Mouse (Mus musculus) neural tube, embryonic 12.5 days (tissue): ENCODE data around the gene Ppm1e. TPM values are rescaled to one million over a fixed set of nuclear protein-coding genes. Genes with fewer than 3 reads are reported as not detected.
A peak's percentile ranks its signal among the peaks of the same experiment; 100 is the strongest.

Experiments
- ATAC-seq: fragments of 200-750 bp; cut with Nextera tagmentation; 2 replicates; pipeline ENCODE4 v1.8.0; 2017; ENCODE audit warnings: low read depth, mild to moderate bottlenecking, moderate TSS enrichment, moderate library complexity; ENCODE audit not compliant: low FRiP score
- H3K27ac ChIP-seq: fragments of 300-500 bp; sonication (generic); 2 replicates; pipeline ENCODE4 v1.5.1; 2016
- H3K27me3 ChIP-seq: fragments of 300-500 bp; sonication (generic); replicated peaks from 2 replicates; pipeline ENCODE4 v1.6.1; 2016; ENCODE audit warnings: mild to moderate bottlenecking
- H3K36me3 ChIP-seq: fragments of 300-500 bp; sonication (generic); 2 replicates; pipeline ENCODE4 v1.6.1; 2016; ENCODE audit warnings: mild to moderate bottlenecking
- H3K4me1 ChIP-seq: fragments of 300-500 bp; sonication (generic); 2 replicates; pipeline ENCODE4 v1.6.1; 2016
- H3K4me2 ChIP-seq: fragments of 300-500 bp; sonication (generic); replicated peaks from 2 replicates; pipeline ENCODE4 v1.6.1; 2016; ENCODE audit warnings: mild to moderate bottlenecking
- H3K4me3 ChIP-seq: fragments of 300-500 bp; sonication (generic); 2 replicates; pipeline ENCODE4 v1.5.1; 2016
- H3K9ac ChIP-seq: fragments of 300-500 bp; sonication (generic); 2 replicates; pipeline ENCODE4 v1.6.1; 2016; ENCODE audit warnings: mild to moderate bottlenecking
- H3K9me3 ChIP-seq: fragments of 300-500 bp; sonication (generic); 2 replicates; pipeline ENCODE4 v1.6.1; 2016; ENCODE audit warnings: mild to moderate bottlenecking
- WGBS: fragments of 180-500 bp; shearing (Covaris S2); methylation state at CpG from one replicate; pipeline ENCODE4 v1.1.7; 2016; 5-methylcytosine and 5-hydroxymethylcytosine counted together
- polyA plus RNA-seq: library from polyadenylated mRNA; unstranded; fragments of >200 nt; fragmentation: Nextera tagmentation; extraction: Ambion mirVana; gene quantifications from 2 replicates; pipeline ENCODE4 v1.2.1, GENCODE M21; 2016

The Ppm1e gene
- polyA plus RNA-seq, 1 experiment from 2014 or later: 24.9 TPM

DNA sequence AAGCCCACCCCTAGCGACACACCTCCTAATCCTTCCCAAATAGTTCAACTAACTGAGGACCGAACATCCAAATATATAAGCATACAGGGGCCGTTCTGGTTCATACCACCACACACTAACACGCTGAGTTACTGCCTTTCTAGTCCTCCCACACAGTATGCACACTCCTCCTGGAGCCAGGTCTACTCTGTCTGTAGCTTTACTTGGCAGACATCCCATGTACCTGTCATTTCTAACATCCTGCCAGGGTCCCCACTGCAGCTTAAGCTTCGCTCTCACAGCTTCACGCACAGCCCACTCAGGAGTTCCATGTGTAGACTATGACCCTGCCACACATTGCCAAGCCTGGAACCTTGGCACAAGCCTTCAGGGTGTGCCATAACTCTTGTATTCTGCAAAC is 62.4 kb downstream of the Ppm1e start:
- 94% methylated on average over 6 of the region's 6 CpGs for WGBS
- no peak overlapping the region for H3K27ac ChIP-seq
- no peak for ATAC-seq
- H3K4me3 ChIP-seq: no peak overlapping the region
- H3K4me1 ChIP-seq: no peaks in the 10 kb centered on the region
- no peaks in the 10 kb centered on the region for H3K9me3 ChIP-seq
- no peaks in the 10 kb centered on the region for H3K27me3 ChIP-seq
- H3K4me2 ChIP-seq: no peak overlapping the region
- H3K36me3 ChIP-seq: no peaks in the 10 kb centered on the region
- no peak overlapping the region for H3K9ac ChIP-seq

DNA sequence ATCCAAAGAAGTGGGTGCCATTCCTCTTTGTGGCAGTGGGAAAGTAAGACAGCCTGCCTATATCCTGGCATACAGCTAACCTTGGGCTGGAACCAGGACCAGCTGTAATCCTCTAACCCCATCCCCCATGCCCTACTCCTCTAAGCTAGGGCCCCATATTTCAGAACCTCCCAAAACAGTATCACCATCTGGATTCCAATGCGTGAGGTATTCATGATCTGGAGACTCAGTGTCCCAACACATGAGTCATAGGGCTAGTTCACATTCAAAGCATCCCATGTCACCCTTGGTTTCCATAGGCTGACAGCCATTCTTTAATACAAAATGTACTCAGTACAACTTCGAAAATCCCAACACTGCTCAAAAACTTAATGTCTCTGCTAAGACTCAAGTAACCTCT is 63.2 kb downstream of the Ppm1e start:
- 93% methylated on average over 2 of the region's 2 CpGs for WGBS
- H3K36me3 ChIP-seq: no peaks in the 10 kb centered on the region
- H3K4me3 ChIP-seq: no peak overlapping the region
- H3K9me3 ChIP-seq: no peaks in the 10 kb centered on the region
- no peaks in the 10 kb centered on the region for H3K27me3 ChIP-seq
- H3K4me2 ChIP-seq: no peak overlapping the region
- H3K4me1 ChIP-seq: no peaks in the 10 kb centered on the region
- no peak overlapping the region for H3K27ac ChIP-seq
- no peak for ATAC-seq
- no peak overlapping the region for H3K9ac ChIP-seq

DNA sequence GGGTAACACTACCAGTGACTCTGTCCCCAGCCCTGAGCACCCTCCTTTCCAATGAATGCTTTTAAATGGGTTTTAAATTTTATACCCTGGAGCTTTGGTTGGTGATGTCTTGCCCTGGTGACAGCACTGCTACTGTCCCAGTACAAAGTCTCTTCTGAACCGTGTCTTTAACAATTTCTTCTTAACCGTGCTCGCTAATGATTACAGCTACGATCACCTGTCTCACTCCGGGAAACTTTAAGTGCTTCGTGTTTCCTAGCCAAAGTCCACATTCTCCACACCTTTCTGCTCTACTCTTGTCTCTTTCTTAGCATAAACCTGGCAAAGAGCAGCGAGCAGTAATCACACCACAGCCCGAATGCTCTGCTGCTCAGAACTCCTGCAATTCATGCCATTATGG is 69.5 kb downstream of the Ppm1e start:
- 92% methylated on average over 8 of the region's 8 CpGs for WGBS
- Histone ChIP-seq H3K4me2 (no peak overlapping the region), H3K27ac (no peak overlapping the region), H3K4me3 (no peak overlapping the region), H3K4me1 (no peaks in the 10 kb centered on the region), H3K9me3 (no peaks in the 10 kb centered on the region), H3K36me3 (no peaks in the 10 kb centered on the region), H3K9ac (no peak overlapping the region), H3K27me3 (no peaks in the 10 kb centered on the region)
- no peak for ATAC-seq

DNA sequence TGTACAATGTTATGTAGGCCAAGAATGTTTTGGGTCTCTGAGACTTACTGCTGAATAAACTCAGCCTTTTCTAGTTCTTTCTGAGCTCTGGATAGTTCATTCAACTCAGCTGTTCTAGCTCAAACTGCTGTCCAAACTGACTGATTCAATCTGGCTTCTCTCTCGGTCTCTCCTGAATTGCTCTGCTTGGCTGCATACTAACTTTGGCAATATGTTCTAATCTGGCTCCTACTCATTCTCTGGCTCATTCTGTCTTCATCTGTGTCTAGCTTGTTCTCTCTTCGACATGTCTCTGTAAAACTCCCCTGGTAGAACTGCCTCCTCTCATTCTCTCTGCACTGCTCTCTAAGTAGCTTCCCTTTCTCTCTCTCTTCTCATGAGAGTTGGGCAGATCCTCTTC is 72.6 kb downstream of the Ppm1e start:
- H3K4me2 ChIP-seq: no peak overlapping the region
- ATAC-seq: no peak
- no peaks in the 10 kb centered on the region for H3K27me3 ChIP-seq
- H3K4me3 ChIP-seq: no peak overlapping the region
- H3K9me3 ChIP-seq: no peaks in the 10 kb centered on the region
- H3K27ac ChIP-seq: no peak overlapping the region
- no peaks in the 10 kb centered on the region for H3K4me1 ChIP-seq
- no peak overlapping the region for H3K9ac ChIP-seq
- H3K36me3 ChIP-seq: no peaks in the 10 kb centered on the region
- WGBS: 89% methylated on average over 2 of the region's 2 CpGs

DNA sequence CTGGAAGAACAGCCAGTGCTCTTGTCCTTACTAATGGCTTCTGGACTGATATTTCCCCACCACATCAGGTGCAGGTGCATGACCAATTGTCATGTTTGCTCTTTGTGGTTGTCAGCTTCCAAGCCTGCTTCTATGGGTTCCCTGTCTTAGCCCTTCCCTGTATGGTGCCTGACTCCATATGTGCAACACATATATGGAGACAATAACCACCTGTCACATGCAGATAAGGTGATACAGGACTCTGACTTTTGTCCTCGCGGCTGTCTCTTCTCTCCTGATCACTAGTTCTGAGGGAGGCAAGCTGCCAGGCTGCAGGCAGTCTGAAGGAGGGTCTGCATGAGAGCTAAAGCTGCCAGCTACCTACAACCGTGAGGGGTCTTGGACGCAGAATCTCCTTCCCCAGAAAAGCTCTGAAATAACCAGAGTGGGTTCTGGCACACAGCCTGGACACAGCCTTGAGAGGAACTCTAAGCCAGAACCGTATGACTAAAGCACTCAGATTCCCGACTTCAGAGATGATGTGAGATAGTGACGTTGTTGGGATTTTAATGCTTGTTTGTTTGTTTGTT is 76.8 kb downstream of the Ppm1e start:
- WGBS: 87% methylated on average over 7 of the region's 7 CpGs
- no peak for ATAC-seq
- Histone ChIP-seq H3K4me1 (peaks cover 19% of the 10 kb centered on the region), H3K36me3 (no peaks in the 10 kb centered on the region), H3K27ac (no peak overlapping the region), H3K4me3 (no peak overlapping the region), H3K9me3 (no peaks in the 10 kb centered on the region), H3K27me3 (no peaks in the 10 kb centered on the region), H3K9ac (no peak overlapping the region), H3K4me2 (no peak overlapping the region)

DNA sequence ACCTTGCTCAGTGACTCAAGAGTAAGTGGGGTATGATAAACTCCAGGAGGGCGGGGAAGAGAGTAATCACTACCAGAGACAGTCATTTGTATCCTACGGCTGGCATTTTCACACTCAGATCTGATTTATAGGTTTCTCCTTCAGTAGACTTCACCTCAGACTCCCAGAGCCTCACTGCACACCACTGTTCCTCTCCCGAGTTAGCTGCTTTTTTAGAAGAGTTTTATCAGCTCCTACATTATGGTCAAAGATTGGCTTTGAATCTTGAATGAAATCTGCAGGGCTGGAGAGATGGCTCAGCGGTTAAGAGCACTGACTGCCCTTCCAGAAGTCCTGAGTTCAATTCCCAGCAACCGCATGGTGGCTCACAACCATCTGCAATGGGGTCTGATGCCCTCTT is 79.4 kb downstream of the Ppm1e start:
- Histone ChIP-seq H3K4me2 (no peak overlapping the region), H3K27me3 (no peaks in the 10 kb centered on the region), H3K4me3 (no peak overlapping the region), H3K9ac (no peak overlapping the region), H3K9me3 (no peaks in the 10 kb centered on the region), H3K36me3 (no peaks in the 10 kb centered on the region), H3K4me1 (peaks cover 29% of the 10 kb centered on the region), H3K27ac (no peak overlapping the region)
- no peak for ATAC-seq
- 58% methylated on average over 5 of the region's 5 CpGs for WGBS

DNA sequence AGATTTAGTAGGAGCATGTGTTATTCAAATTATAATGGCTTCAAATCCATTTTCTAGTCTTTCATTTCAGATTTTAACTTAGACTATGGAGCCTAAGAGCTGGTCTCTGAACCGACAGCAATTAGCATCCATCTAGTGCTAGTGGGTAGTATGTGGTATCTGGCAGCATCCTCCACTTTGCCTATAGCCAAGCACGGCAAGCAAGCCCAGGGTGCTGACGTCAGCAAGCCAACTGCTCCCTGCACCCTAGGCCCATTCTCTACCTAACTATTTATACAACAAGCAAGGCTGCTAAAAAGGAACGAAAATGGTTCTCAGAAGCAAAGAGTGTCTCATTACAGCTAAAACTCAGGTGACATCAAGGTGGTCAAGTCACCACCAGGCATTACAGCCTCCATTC is 80.0 kb downstream of the Ppm1e start:
- Histone ChIP-seq H3K4me3 (no peak overlapping the region), H3K27ac (no peak overlapping the region), H3K9me3 (no peaks in the 10 kb centered on the region), H3K9ac (no peak overlapping the region), H3K36me3 (no peaks in the 10 kb centered on the region), H3K4me2 (no peak overlapping the region), H3K4me1 (peaks cover 29% of the 10 kb centered on the region), H3K27me3 (no peaks in the 10 kb centered on the region)
- no peak for ATAC-seq
- 79% methylated on average over 4 of the region's 4 CpGs for WGBS

DNA sequence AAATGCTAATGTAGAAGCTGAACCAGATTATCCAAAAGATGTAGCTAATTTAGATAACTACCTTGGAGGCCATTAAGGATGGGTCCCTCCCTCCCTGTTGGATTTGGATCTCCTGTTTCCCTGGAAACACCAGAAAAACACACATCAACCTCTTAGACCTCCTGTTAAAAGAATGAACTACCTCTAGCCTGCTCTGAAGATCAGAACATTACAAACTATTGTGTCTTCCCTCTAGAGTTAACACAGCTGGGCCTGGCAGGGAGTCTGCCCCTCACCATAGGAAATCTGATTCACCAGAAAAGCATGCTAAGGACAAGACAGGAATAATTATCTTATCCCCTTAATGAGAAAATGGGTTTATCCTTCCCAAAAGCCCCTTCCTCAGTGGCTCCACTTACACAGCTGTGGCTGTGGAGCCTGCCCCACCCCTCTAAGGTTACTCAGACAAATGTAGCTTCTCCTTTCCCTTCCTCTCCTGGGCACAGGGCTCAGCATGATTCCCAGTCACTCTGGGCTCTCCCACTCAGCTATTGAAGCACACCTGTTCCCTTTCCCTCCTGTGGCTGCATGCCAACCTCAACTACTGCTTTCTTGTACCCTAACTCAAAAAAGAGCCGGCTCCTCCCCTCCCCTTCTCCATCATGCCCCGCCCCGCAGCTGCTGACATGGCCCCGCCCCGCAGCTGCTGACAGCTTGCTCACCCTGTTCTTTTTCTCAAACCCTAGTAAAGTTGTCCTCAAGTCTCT is 82.4 kb downstream of the Ppm1e start:
- Histone ChIP-seq H3K36me3 (no peaks in the 10 kb centered on the region), H3K4me3 (no peak overlapping the region), H3K27ac (no peak overlapping the region), H3K4me2 (no peak overlapping the region; the same call in 1 of the 2 replicates), H3K27me3 (no peaks in the 10 kb centered on the region), H3K9ac (no peak overlapping the region), H3K9me3 (no peaks in the 10 kb centered on the region), H3K4me1 (peaks cover 29% of the 10 kb centered on the region)
- ATAC-seq: peak; percentile 61; the same call in 1 of the 2 replicates
- WGBS: 3% methylated on average over 5 of the region's 5 CpGs

DNA sequence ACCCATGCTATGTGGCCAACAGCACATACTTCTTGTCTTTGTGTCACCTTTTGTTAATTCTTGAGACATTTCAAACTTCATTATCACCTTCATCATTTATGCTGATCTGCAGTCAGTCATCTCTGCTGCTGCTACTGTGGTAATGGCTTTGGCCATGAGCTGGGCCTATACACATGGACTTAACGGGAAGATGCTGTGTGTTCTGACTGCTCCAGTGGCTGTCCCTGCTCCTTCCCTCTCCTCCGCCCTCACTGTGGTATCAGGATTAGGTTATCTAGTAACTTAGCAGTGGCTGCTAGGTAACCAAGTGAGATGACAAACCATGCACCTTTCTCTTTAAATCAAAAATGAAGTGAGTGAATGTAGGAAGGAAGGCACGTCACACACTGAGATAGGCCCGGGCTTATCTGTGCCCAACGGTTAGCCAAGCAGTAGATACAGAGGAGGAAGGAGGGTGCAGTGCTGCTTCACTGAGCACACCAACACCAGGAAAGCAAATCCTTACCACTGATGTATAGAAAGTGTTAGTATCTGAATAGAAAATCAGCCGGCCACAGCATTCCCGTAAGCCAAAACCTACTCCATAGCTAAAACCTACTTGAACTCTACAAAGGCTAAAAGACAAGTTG is 83.3 kb downstream of the Ppm1e start:
- no peak for ATAC-seq
- H3K27me3 ChIP-seq: no peaks in the 10 kb centered on the region
- WGBS: 88% methylated on average over 7 of the region's 7 CpGs
- H3K4me2 ChIP-seq: no peak overlapping the region
- H3K9me3 ChIP-seq: no peaks in the 10 kb centered on the region
- no peaks in the 10 kb centered on the region for H3K36me3 ChIP-seq
- H3K4me3 ChIP-seq: no peak overlapping the region
- no peak overlapping the region for H3K9ac ChIP-seq
- H3K4me1 ChIP-seq: peaks cover 27% of the 10 kb centered on the region
- H3K27ac ChIP-seq: no peak overlapping the region

DNA sequence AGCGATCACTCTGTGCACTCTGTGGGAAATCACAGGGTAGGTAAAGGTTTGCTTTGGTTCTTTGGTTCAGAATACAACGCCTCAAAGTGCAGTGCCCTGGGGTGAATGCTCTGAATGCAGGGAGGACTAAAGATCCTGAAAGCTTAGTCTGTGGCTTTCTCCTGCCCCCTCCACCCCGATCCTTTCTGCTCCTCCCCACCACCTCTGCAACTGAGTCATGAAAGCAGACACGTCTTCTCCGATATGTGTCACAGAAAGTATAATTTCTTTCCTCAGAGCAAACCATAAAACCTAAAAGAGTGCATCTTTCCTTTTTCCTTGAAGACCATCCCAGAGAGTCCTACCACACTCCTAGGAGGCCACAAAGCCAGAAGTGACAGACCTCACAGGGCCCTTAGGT is 86.1 kb downstream of the Ppm1e start:
- Histone ChIP-seq H3K9me3 (no peaks in the 10 kb centered on the region), H3K4me2 (no peak overlapping the region), H3K36me3 (no peaks in the 10 kb centered on the region), H3K4me1 (peaks cover 14% of the 10 kb centered on the region), H3K27ac (no peak overlapping the region), H3K4me3 (no peak overlapping the region), H3K9ac (no peak overlapping the region), H3K27me3 (no peaks in the 10 kb centered on the region)
- WGBS: 94% methylated on average over 5 of the region's 5 CpGs
- no peak for ATAC-seq

DNA sequence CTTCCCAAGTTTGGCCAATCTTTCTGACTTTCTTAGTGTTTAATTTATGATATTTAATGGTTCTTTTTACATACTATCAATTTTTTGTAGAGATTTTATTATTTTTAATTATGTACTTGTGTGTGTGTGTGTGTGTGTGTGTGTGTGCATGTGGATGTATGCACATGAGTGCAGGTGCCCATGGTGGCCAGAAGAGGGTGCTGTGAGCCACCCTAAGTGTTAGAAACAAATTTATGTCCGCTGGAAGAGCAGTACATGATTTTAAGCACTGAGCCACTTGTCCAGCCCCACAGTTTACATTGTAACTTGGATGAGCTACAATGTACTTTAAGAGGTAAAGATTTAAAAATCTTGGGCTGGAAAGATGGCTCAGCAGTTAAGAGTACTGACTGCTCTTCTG is 87.3 kb downstream of the Ppm1e start:
- no peak overlapping the region for H3K27ac ChIP-seq
- H3K36me3 ChIP-seq: no peaks in the 10 kb centered on the region
- 96% methylated on average over 1 of the region's 1 CpGs for WGBS
- H3K27me3 ChIP-seq: no peaks in the 10 kb centered on the region
- H3K4me2 ChIP-seq: no peak overlapping the region
- no peak overlapping the region for H3K4me3 ChIP-seq
- H3K9ac ChIP-seq: no peak overlapping the region
- ATAC-seq: no peak
- no peaks in the 10 kb centered on the region for H3K9me3 ChIP-seq
- peaks cover 5% of the 10 kb centered on the region for H3K4me1 ChIP-seq

DNA sequence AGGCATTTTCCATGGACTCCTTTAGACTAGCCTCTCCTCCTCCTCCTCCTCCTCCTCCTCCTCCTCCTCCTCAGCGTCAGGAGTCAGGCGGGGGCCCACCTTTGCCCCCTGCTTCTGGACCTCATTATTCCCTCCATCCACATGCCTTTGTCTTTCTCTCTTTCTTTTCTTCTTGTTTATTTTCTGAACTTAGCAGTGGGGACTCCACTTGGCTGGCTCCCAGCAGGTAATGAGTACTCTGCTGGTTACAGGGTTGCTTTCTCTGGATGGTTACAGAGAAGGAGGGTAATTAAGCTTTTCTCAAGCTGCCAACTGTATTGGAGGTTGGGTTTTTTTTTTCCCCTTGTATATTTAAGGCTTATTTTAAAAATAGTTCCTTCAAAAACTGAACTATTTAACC is 87.9 kb downstream of the Ppm1e start:
- Histone ChIP-seq H3K4me2 (no peak overlapping the region), H3K36me3 (no peaks in the 10 kb centered on the region), H3K4me3 (no peak overlapping the region), H3K9ac (no peak overlapping the region), H3K4me1 (0 out of 2 replicates have a peak, but pooled peaks cover under 1% of the 10 kb centered on the region), H3K27ac (no peak overlapping the region), H3K27me3 (no peaks in the 10 kb centered on the region), H3K9me3 (no peaks in the 10 kb centered on the region)
- no peak for ATAC-seq
- WGBS: no CpG with 5 or more reads among the region's 2 CpGs

DNA sequence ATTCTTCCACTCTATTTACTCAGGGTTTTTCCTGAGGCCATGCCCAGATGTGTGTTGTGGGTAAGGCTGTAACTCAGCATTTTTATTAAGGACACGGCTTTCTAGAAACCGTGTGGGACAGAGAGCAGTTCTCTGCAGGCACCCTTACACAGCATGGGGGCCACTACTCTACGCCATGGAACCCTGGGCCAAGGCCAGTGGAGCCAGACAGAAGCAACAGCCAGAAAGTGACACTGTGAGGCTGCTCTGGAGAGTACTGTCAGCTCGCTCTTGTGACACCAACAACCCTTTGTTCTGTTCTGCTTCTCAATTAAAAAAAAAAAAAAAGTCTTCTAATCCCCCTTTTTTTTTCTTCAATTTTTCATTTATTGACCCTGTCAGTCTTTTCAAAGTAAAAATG is 88.4 kb downstream of the Ppm1e start:
- no peaks in the 10 kb centered on the region for H3K27me3 ChIP-seq
- no peak overlapping the region for H3K4me2 ChIP-seq
- no peak overlapping the region for H3K4me3 ChIP-seq
- H3K9ac ChIP-seq: no peak overlapping the region
- 55% methylated on average over 4 of the region's 4 CpGs for WGBS
- ATAC-seq: no peak
- H3K9me3 ChIP-seq: no peaks in the 10 kb centered on the region
- H3K4me1 ChIP-seq: no peaks in the 10 kb centered on the region
- H3K27ac ChIP-seq: no peak overlapping the region
- no peaks in the 10 kb centered on the region for H3K36me3 ChIP-seq
